Comparison of ENCODE assay signal across 30 mouse cellular contexts in genomic region chr6:43457989-43458388, GRCm38 (mm10).
DNase-seq lines count a peak whose midpoint lies in the region; ATAC-seq lines count a peak whose summit lies in the region.
"Had no signal": no experiment of that assay in that cellular context is flagged by ENCODE, and none has a peak within 500 bp of the region (broad histone marks: within the 10 kb centered on the region; RNA-seq: fewer than 3 reads in every experiment).

No protein-coding gene starts in this region.

- H3K27ac ChIP-seq in forebrain, embryonic 14.5 days (ENCODE audit: low read depth, low read length) = no peak overlapping the region
- H3K27ac ChIP-seq in forebrain, embryonic 10.5 days = no peak overlapping the region
- H3K27ac ChIP-seq in midbrain, embryonic 15.5 days = no peak overlapping the region
- H3K27ac ChIP-seq in midbrain, embryonic 14.5 days (replicated peaks; ENCODE audit: low read depth, low read length) = no peak overlapping the region
- no peak overlapping the region for H3K27ac ChIP-seq in forebrain, embryonic 16.5 days (ENCODE audit: low read length)
- H3K27ac ChIP-seq: embryonic facial prominence, embryonic 10.5 days; embryonic facial prominence, embryonic 13.5 days; gastrocnemius, adult 2 months; heart, embryonic 15.5 days; hindbrain, embryonic 14.5 days had no signal

- no peak overlapping the region for H3K4me3 ChIP-seq in forebrain, embryonic 14.5 days (ENCODE audit: low read depth, low read length)
- H3K4me3 ChIP-seq in forebrain, embryonic 10.5 days = no peak overlapping the region
- H3K4me3 ChIP-seq in midbrain, embryonic 15.5 days = no peak overlapping the region
- no peak overlapping the region for H3K4me3 ChIP-seq in midbrain, embryonic 14.5 days (replicated peaks; ENCODE audit: low read depth, low read length)
- H3K4me3 ChIP-seq in forebrain, embryonic 16.5 days (replicated peaks; ENCODE audit: low read length) = no peak overlapping the region
- H3K4me3 ChIP-seq: embryonic facial prominence, embryonic 10.5 days; embryonic facial prominence, embryonic 13.5 days; erythroblast, embryonic 14.5 days; gastrocnemius, adult 2 months; heart, embryonic 12.5 days; heart, embryonic 15.5 days had no signal

- ATAC-seq in forebrain, embryonic 14.5 days = peak; percentile 52; the same call in 1 of the 2 replicates
- peak; percentile 42; the same call in 1 of the 2 replicates for ATAC-seq in midbrain, embryonic 15.5 days (replicated peaks)
- no peak for ATAC-seq in midbrain, embryonic 14.5 days (ENCODE audit: low FRiP score, low TSS enrichment)
- peak; percentile 70 for ATAC-seq in forebrain, embryonic 16.5 days
- ATAC-seq: intestine, postnatal 0 days; Patski had no signal

- no peak for DNase-seq in forebrain, embryonic 14.5 days (ENCODE audit: low spot score)
- DNase-seq in forebrain, embryonic 10.5 days (ENCODE audit: extremely low spot score, low spot score) = no peak
- DNase-seq in midbrain, embryonic 14.5 days = no peak
- no peak for DNase-seq in gastrocnemius, postnatal 36 days
- DNase-seq: adrenal gland, postnatal 10 days; adrenal gland, postnatal 36 days; B cell, adult 2 months; cerebellum, adult 11 months; cerebellum, adult 2 months; cerebellum, adult 9-11 months; cerebellum, postnatal 36 days; embryo, embryonic 11 days; gastrocnemius, adult 2 months; gastrocnemius, postnatal 14 days; heart, adult 18-20 months; heart, postnatal 10 days; heart, postnatal 36 days; kidney, adult 2 months had no signal

- no peak overlapping the region for H3K9ac ChIP-seq in forebrain, embryonic 14.5 days (ENCODE audit: low read length)
- H3K9ac ChIP-seq in midbrain, embryonic 15.5 days = no peak overlapping the region
- H3K9ac ChIP-seq in midbrain, embryonic 14.5 days (replicated peaks; ENCODE audit: low read length) = no peak overlapping the region
- H3K9ac ChIP-seq in forebrain, embryonic 16.5 days (replicated peaks; ENCODE audit: low read depth, low read length) = no peak overlapping the region
- H3K9ac ChIP-seq: embryonic facial prominence, embryonic 13.5 days; heart, embryonic 12.5 days; heart, embryonic 15.5 days; hindbrain, embryonic 14.5 days had no signal

- no peaks in the 10 kb centered on the region for H3K36me3 ChIP-seq in forebrain, embryonic 14.5 days (ENCODE audit: control insufficient read depth, insufficient read depth, low read length)
- no peaks in the 10 kb centered on the region for H3K36me3 ChIP-seq in forebrain, embryonic 10.5 days (replicated peaks)
- H3K36me3 ChIP-seq in midbrain, embryonic 15.5 days (replicated peaks) = no peaks in the 10 kb centered on the region
- H3K36me3 ChIP-seq in midbrain, embryonic 14.5 days (ENCODE audit: control insufficient read depth, insufficient read depth, low read length) = no peaks in the 10 kb centered on the region
- H3K36me3 ChIP-seq in forebrain, embryonic 16.5 days (ENCODE audit: control insufficient read depth, insufficient read depth) = no peaks in the 10 kb centered on the region
- H3K36me3 ChIP-seq: embryonic facial prominence, embryonic 10.5 days; embryonic facial prominence, embryonic 13.5 days; heart, embryonic 12.5 days; heart, embryonic 15.5 days had no signal

- H3K4me2 ChIP-seq in forebrain, embryonic 14.5 days (ENCODE audit: low read length) = no peak overlapping the region
- no peak overlapping the region for H3K4me2 ChIP-seq in midbrain, embryonic 15.5 days
- H3K4me2 ChIP-seq in midbrain, embryonic 14.5 days (ENCODE audit: low read length) = no peak overlapping the region
- H3K4me2 ChIP-seq in forebrain, embryonic 16.5 days (ENCODE audit: low read length) = no peak overlapping the region
- H3K4me2 ChIP-seq: embryonic facial prominence, embryonic 13.5 days; heart, embryonic 12.5 days; heart, embryonic 15.5 days; hindbrain, embryonic 14.5 days had no signal

- WGBS in forebrain, embryonic 14.5 days = 25% methylated on average over 2 of the region's 2 CpGs
- WGBS in forebrain, embryonic 10.5 days = 58% methylated on average over 2 of the region's 2 CpGs
- WGBS in midbrain, embryonic 15.5 days = 65% methylated on average over 2 of the region's 2 CpGs
- 64% methylated on average over 2 of the region's 2 CpGs for WGBS in midbrain, embryonic 14.5 days
- WGBS in forebrain, embryonic 16.5 days = 29% methylated on average over 2 of the region's 2 CpGs

- no peaks in the 10 kb centered on the region for H3K27me3 ChIP-seq in forebrain, embryonic 14.5 days (replicated peaks; ENCODE audit: control insufficient read depth, insufficient read depth, low read length)
- no peaks in the 10 kb centered on the region for H3K27me3 ChIP-seq in forebrain, embryonic 10.5 days (ENCODE audit: poor library complexity, severe bottlenecking)
- no peaks in the 10 kb centered on the region for H3K27me3 ChIP-seq in midbrain, embryonic 15.5 days (replicated peaks)
- no peaks in the 10 kb centered on the region for H3K27me3 ChIP-seq in midbrain, embryonic 14.5 days (ENCODE audit: control insufficient read depth, insufficient read depth, low read length)
- no peaks in the 10 kb centered on the region for H3K27me3 ChIP-seq in forebrain, embryonic 16.5 days (replicated peaks; ENCODE audit: control insufficient read depth, insufficient read depth, low read length)
- H3K27me3 ChIP-seq: CH12.LX; embryonic facial prominence, embryonic 13.5 days; heart, embryonic 12.5 days; heart, embryonic 15.5 days; Patski had no signal

- intact Hi-C loops in gastrocnemius, postnatal 36 days (cut with DNase I) = no loop called here

- H3K4me1 ChIP-seq in forebrain, embryonic 14.5 days (ENCODE audit: control insufficient read depth, insufficient read depth, low read length) = no peaks in the 10 kb centered on the region
- 0 out of 2 replicates have a peak, but pooled peaks cover 4% of the 10 kb centered on the region for H3K4me1 ChIP-seq in forebrain, embryonic 10.5 days
- no peaks in the 10 kb centered on the region for H3K4me1 ChIP-seq in midbrain, embryonic 15.5 days
- 0 out of 2 replicates have a peak, but pooled peaks cover 1% of the 10 kb centered on the region for H3K4me1 ChIP-seq in midbrain, embryonic 14.5 days (ENCODE audit: control insufficient read depth, insufficient read depth, low read length)
- H3K4me1 ChIP-seq in forebrain, embryonic 16.5 days (replicated peaks; ENCODE audit: control insufficient read depth, insufficient read depth, low read length) = peaks cover 2% of the 10 kb centered on the region; the same call in 1 of the 2 replicates
- H3K4me1 ChIP-seq: embryonic facial prominence, embryonic 10.5 days; embryonic facial prominence, embryonic 13.5 days; heart, embryonic 12.5 days; heart, embryonic 15.5 days had no signal

- no peaks in the 10 kb centered on the region for H3K9me3 ChIP-seq in forebrain, embryonic 14.5 days (replicated peaks; ENCODE audit: control insufficient read depth, low read length)
- no peaks in the 10 kb centered on the region for H3K9me3 ChIP-seq in forebrain, embryonic 10.5 days
- H3K9me3 ChIP-seq in midbrain, embryonic 15.5 days = no peaks in the 10 kb centered on the region
- no peaks in the 10 kb centered on the region for H3K9me3 ChIP-seq in midbrain, embryonic 14.5 days (ENCODE audit: control insufficient read depth, low read length)
- H3K9me3 ChIP-seq in forebrain, embryonic 16.5 days (ENCODE audit: control insufficient read depth, low read length) = no peaks in the 10 kb centered on the region
- H3K9me3 ChIP-seq: embryonic facial prominence, embryonic 10.5 days; embryonic facial prominence, embryonic 13.5 days; G1E; heart, embryonic 12.5 days; heart, embryonic 15.5 days had no signal
